Mouse (Mus musculus) adrenal gland, adult 2 months (tissue): Measurements from ENCODE around the gene Wdtc1. TPM values are rescaled to one million over a fixed set of nuclear protein-coding genes. Genes with fewer than 3 reads are reported as not detected.

Experiments
- DNase-seq: peaks from one replicate; pipeline ENCODE4 v3.0.0; 2021
- microRNA-seq, 2 experiments: library from miRNA; unstranded; fragments of <30 nt; microRNA quantifications; one replicate each; pipeline ENCODE4 v1.2.0; 2021
- polyA plus RNA-seq: library from polyadenylated mRNA; depleted of rRNA; stranded (reverse); fragments of >200 nt; gene quantifications from 2 replicates; pipeline ENCODE4 v1.2.3, GENCODE M21; 2012; rRNA removed
- total RNA-seq, 2 experiments: library from RNA; stranded (reverse); gene quantifications; 2 replicates each; pipeline ENCODE4 v1.2.3; 2021

The Wdtc1 gene
- total and polyA plus RNA-seq, 3 experiments = 56.3 to 83.0 (median 56.9) TPM

DNA sequence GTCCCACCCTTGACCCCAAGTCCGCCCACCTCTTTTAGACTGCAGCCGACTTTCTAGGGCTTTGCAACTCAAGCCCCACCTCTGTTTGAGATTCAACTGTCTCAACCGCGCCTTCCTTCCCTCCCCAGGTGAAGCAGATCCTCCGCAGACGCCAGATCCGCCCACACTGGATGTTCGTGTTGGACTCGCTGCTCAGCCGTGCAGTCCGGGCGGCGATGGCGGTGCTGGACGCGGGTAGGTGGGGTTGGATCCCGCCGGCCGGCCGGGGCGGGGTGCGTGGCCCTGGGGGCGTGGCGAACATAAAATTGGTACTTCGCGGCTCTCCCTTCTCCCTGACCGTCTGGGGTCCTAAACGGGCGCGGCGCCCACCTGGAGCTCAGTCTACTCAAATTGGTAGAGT is 102.1 kb downstream of the Wdtc1 start:
- DNase-seq = no peak

DNA sequence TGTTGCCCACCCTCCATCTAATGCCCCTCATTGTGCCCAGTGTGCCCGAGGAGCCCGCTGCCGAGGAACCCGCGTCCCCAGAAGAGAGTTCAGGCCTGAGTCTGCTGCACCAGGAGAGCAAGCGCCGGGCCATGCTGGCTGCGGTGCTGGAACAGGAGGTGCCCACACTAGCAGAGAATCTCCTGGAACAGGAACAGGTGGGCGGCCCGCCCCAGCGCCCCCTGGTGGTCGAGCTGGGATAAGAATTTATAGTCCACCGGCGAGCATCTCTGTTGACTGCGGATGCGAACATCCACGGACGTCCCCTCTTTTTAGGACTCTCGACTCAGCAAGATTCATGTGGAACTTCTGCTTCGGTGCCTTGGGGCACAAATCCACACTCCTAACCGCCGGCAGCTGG is 102.7 kb downstream of the Wdtc1 start:
- peak; percentile 74 for DNase-seq

DNA sequence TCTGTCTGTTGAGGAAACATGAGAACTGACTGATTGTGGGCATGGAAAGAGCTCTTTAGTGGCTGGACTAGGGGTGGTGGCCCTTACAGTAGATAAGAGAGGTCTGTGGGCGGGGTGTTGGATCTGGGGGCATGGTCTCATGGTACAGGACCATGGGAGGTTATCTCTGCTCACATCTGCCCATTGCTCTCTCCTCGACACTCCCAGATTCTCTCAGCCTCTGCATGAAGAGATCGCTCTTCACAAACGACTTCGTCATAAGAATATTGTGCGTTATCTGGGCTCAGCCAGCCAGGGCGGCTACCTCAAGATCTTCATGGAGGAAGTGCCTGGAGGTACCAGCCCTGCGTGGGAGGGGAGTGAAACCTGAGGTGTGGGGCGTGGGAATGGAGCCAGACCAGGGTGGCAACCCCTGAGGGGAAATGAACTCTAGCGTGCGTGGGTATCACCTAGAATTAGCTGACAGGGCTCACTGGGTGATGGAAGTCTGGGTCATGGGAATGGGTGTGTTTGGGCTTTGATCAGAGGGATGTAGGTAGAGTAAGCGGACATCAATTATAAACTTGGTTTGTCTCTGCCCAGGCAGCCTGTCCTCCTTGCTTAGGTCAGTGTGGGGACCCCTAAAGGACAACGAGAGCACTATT is 105.4 kb downstream of the Wdtc1 start:
- DNase-seq = no peak

DNA sequence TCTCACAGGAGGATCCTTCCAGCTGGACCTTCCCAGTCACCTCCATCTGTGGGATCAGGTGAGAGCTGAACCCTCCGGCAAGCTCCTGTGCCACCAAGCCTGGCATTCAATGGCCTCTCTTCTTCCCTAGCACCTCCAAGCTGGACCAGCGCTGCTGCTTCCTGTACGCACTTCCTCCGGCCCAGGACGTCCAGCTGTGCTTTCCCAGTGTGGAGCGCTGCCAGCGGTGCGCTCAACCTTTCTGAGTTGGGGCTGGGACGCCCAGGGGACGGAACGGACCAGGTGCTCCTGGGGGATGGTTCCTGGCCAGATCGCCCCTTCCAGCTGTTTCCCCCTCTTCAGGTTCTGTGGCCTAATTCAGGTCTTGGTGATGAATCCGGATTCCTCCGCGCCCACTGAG is 106.2 kb downstream of the Wdtc1 start:
- peak; percentile 52 for DNase-seq

DNA sequence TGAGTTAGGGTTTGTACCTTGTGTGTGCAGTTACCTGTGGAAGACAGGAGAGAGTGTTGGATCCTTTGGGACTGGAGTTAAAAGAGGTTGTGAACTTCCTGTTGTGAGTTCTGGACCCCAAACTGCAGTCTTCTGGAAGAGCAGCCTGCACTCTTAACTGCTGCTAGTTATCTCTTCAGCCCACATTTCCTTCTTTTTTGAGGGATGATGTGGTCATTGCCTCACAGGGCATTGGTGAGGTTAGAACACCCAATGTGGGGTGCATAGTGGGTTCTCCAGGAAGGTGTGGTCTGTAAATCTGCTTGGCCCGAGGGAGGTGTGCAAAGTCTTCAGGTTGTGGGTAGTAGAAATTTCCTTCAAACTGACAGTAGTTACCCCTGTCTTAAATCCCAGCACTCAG is 109.0 kb downstream of the Wdtc1 start:
- DNase-seq = no peak

DNA sequence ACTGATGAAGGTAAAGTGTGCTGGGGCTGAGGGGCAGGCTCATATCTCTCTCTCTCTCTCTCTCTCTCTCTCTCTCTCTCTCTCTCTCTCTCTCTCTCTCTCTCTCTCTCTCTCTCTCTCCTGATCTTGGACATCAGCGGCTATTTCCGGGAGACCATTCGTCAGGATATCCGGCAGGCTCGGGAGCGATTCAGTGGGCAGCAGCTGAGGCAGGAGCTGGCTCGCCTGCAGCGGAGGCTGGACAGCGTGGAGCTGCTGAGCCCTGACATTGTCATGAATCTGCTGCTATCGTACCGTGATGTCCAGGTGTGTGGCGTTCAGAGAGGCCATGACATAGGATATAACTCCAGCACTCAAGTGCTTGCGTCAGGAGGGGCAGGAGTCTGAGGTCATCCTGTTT is 109.7 kb downstream of the Wdtc1 start:
- DNase-seq = no peak

DNA sequence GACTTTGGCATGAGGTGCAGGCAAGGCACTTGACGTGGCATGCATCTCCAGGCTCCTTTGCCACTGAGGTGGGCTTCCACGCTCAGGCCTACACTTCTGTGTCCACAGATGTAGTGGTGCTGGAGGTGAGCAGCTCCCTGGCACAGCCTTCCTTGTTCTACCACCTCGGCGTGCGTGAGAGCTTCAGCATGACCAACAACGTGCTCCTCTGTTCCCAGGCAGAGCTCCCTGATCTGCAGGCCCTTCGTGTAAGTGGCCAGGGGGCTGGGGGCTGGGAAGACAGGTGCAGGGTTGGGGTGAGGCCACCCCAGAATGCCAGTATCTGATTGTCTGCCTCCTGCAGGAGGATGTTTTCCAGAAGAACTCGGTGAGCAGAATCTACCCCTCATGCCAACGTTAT is 110.6 kb downstream of the Wdtc1 start:
- DNase-seq = no peak

Small RNA genes within 50 kb of the gene (microRNA-seq; reads per million reads assigned to microRNA genes)
- gene Mir5122 = 6.6 to 16.1 reads per million in 2 experiments

Other genes starting within 250 kb of the Wdtc1 start
- 100 to 1,000 TPM in 1 of 2 experiments, 10 to 100 TPM in 1; 99.4 to 130 TPM for gene Wasf2, start 223.0 kb downstream of the Wdtc1 start, total RNA-seq
- 43.2 and 57.0 TPM in 2 replicates for gene Wasf2, start 223.0 kb downstream of the Wdtc1 start, polyA plus RNA-seq
- 1 to 10 TPM; 1.6 to 4.0 TPM for gene Cd164l2, start 141.3 kb downstream of the Wdtc1 start, total RNA-seq
- gene Cd164l2, start 141.3 kb downstream of the Wdtc1 start, polyA plus RNA-seq = 2.5 and 5.6 TPM in 2 replicates
- under 1 TPM; 0.17 to 0.21 TPM for gene Gpr3, start 140.9 kb downstream of the Wdtc1 start, total RNA-seq
- gene Gpr3, start 140.9 kb downstream of the Wdtc1 start, polyA plus RNA-seq = 0.49 and 1.1 TPM in 2 replicates
- 10 to 100 TPM; 22.4 to 22.9 TPM for gene Map3k6, start 112.7 kb downstream of the Wdtc1 start, total RNA-seq
- 17.5 and 17.6 TPM in 2 replicates for gene Map3k6, start 112.7 kb downstream of the Wdtc1 start, polyA plus RNA-seq
- gene Sytl1, start 90.4 kb downstream of the Wdtc1 start, total RNA-seq = 1 to 10 TPM; 1.4 to 1.9 TPM
- gene Sytl1, start 90.4 kb downstream of the Wdtc1 start, polyA plus RNA-seq = 2.2 and 2.8 TPM in 2 replicates
- 10 to 100 TPM; 59.7 to 78.2 TPM for gene Tmem222, start 75.7 kb downstream of the Wdtc1 start, total RNA-seq
- 123 and 125 TPM in 2 replicates for gene Tmem222, start 75.7 kb downstream of the Wdtc1 start, polyA plus RNA-seq
- gene Slc9a1, start 16.2 kb upstream of the Wdtc1 start, total RNA-seq = 10 to 100 TPM; 57.8 to 69.0 TPM
- gene Slc9a1, start 16.2 kb upstream of the Wdtc1 start, polyA plus RNA-seq = 104 and 127 TPM in 2 replicates
- gene Tent5b, start 126.7 kb upstream of the Wdtc1 start, total RNA-seq = 10 to 100 TPM in 1 of 2 experiments, 1 to 10 TPM in 1; 1.7 to 14.7 TPM
- gene Tent5b, start 126.7 kb upstream of the Wdtc1 start, polyA plus RNA-seq = 3.0 and 7.2 TPM in 2 replicates
- 1 to 10 TPM; 4.4 to 7.5 TPM for gene Trnp1, start 145.1 kb upstream of the Wdtc1 start, total RNA-seq
- 7.4 and 11.4 TPM in 2 replicates for gene Trnp1, start 145.1 kb upstream of the Wdtc1 start, polyA plus RNA-seq
- 1 to 10 TPM; 1.8 to 2.1 TPM for gene Kdf1, start 165.5 kb upstream of the Wdtc1 start, total RNA-seq
- gene Kdf1, start 165.5 kb upstream of the Wdtc1 start, polyA plus RNA-seq = 4.4 and 5.3 TPM in 2 replicates
- gene Nudc, start 192.5 kb upstream of the Wdtc1 start, total RNA-seq = 100 to 1,000 TPM; 157 to 176 TPM
- 49.9 and 57.3 TPM in 2 replicates for gene Nudc, start 192.5 kb upstream of the Wdtc1 start, polyA plus RNA-seq
- 10 to 100 TPM; 39.9 to 65.5 TPM for gene Nr0b2, start 199.9 kb upstream of the Wdtc1 start, total RNA-seq
- gene Nr0b2, start 199.9 kb upstream of the Wdtc1 start, polyA plus RNA-seq = 251 and 295 TPM in 2 replicates
- gene Gpatch3, start 221.3 kb upstream of the Wdtc1 start, total RNA-seq = 1 to 10 TPM; 6.0 to 7.5 TPM
- 8.5 and 13.1 TPM in 2 replicates for gene Gpatch3, start 221.3 kb upstream of the Wdtc1 start, polyA plus RNA-seq
- gene Gpn2, start 230.9 kb upstream of the Wdtc1 start, total RNA-seq = 10 to 100 TPM; 16.5 to 18.5 TPM
- gene Gpn2, start 230.9 kb upstream of the Wdtc1 start, polyA plus RNA-seq = 63.3 and 82.5 TPM in 2 replicates
- 1 to 10 TPM; 1.4 to 1.8 TPM for gene Sfn, start 248.7 kb upstream of the Wdtc1 start, total RNA-seq
- gene Sfn, start 248.7 kb upstream of the Wdtc1 start, polyA plus RNA-seq = 2.1 and 3.0 TPM in 2 replicates